Mouse (Mus musculus): ENCODE data around the gene C87436.
"Not testable (repeated sequence)": the region's sequence is repeated elsewhere in the genome, so short reads cannot be mapped to it uniquely, and the experiment has no call there.

Gene C87436

DNA sequence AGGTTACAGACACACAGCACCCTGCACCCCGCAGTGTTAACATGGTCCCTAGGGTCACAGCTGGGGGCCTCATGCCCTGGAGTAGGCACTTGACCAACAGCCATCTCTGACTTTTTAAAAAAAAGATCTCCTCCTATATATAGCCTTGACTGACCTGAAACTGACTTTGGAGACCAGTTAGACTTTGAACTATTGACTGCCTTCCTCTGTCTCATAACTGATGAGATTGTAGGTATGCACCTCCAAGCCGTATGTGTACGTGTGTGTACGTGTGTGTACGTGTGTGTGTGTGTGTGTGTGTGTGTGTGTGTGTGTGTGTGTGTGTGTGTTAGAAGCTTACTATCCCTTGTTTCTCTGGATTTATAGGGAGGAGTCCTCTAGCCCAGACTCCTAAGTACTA lies 43.7 kb downstream of the C87436 start:
- no peak for DNase-seq (ENCODE audit: low read depth, low spot score)

- DNase-seq (ENCODE audit: low read depth, low spot score): no peak
Observed at GRCm38 (mm10) chr6:86485943-86486640, 47.9 kb downstream of the C87436 start.

GRCm38 (mm10) chr6:86487358-86488148 lies 49.4 kb downstream of the C87436 start:
- DNase-seq (ENCODE audit: low read depth, low spot score): peak; percentile 49

DNA sequence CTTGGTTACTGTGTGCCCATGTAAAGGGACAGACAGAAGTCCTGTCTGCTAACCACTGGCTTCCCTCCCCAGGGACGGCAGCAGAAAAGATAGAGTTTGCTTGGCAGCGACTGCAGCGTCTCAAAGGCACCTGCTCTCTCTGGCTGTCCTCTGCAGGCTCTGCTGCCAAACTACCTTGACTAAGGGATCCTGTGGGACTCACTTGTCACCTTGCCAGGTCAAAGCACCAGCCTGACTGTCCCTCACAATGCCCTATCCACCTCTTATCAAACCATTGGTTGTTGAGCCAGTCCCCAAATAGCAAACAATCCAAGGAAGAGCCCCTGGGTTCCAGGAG lies 49.9 kb downstream of the C87436 start:
- DNase-seq (ENCODE audit: low read depth, low spot score): no peak

GRCm38 (mm10) chr6:86489945-86490344 lies 51.8 kb downstream of the C87436 start:
- DNase-seq (ENCODE audit: low read depth, low spot score): no peak

DNA sequence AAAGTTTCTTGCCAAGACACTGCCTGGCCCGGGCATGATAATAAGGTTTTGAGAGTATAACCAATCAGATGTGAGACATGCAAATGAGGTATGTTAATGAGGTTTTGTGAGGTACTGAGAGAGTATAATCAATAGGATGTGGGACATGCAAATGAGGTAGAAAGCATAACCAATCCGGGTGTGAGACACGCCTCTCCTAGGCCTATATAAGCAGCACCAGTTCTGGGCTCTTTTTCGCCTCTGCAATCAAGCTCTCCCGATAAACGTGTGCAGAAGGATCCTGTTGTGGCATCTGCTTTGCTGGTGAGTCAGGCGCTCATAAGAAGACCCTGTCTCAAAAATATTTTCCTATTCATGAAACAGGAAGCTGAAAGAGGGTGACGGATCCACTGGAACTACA lies 52.2 kb downstream of the C87436 start:
- not testable (repeated sequence) for DNase-seq (ENCODE audit: low read depth, low spot score)

DNA sequence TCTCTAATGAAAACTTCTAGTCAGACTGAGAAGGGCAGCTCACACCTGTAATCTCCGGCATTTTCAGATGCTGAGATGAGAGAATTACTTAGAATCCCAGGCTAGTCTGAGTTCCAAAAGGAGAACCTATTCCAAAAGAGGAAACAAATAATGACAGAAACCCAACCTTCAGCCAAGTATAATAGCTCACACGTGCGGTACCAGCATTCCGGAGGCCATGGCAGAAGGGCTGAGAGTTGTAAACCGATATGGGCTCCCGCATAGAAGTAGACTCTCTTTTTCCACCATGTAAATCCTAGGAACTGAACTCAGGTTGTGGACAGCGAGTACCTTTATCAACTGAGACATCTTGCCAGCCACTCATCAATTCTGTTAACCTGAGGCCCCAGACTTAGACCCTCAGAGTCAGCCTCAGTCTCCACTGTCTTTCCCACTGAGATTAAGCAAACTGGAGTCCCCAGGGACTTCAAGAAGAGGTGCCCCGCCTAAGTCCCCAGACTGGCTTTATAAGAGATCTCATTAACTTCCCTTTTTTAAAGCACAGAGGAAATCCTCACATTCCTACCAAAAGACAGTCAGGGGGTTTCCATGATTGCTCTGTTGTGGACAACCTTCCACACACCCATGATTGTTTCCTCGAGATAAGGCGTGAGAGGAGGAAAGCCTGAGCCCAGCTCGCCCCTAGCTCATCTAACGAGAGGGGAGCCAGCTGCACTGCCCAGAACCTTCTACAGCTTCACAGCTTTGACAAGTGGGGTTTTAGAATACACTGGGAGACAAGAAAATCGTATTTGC lies 55.5 kb downstream of the C87436 start:
- DNase-seq (ENCODE audit: low read depth, low spot score): no peak

- DNase-seq (ENCODE audit: low read depth, low spot score): no peak
Observed at GRCm38 (mm10) chr6:86494767-86495166, 56.6 kb downstream of the C87436 start.

- no peak for DNase-seq (ENCODE audit: low read depth, low spot score)
Observed at GRCm38 (mm10) chr6:86495661-86496060, 57.5 kb downstream of the C87436 start.

DNA sequence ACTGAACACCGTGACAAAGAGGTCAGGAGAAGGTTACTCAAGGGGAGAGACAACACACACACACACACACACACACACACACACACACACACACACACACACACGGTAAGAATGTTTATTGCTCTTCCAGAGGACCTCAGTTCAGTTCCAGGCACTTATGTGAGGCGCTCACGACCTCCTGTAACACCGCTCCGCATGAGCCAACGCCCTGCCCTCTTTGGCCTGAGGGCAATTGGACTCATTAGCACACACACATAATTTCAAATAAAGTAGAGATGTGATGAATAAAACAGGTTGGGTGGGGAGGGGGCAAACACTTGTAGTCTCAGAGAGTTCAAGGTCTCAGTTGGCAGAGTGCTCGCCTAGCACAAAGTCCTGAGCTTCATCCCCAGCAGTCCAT lies 58.0 kb downstream of the C87436 start:
- DNase-seq (ENCODE audit: low read depth, low spot score): no peak

DNA sequence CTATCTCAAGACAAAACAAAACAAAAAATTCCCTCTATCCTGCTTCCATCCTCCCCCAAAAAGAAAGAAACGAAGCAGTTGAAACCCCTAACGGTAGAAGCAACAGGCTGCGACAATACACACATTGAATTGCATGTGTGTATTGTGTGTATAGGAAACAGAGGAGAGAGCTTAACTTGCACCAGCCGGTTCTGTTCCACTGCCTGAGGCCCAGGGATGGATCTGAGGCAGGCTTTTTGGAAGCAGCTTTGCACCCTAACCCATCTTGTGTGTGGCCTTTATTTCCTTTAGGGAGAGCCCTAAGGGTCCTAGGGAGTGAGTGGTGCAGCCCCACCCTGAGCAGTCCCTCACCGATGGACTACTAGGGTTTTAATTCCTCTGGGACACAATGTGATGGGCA lies 58.4 kb downstream of the C87436 start:
- DNase-seq (ENCODE audit: low read depth, low spot score): no peak

- DNase-seq (ENCODE audit: low read depth, low spot score): no peak
Observed at GRCm38 (mm10) chr6:86497071-86497815, 59.1 kb downstream of the C87436 start.

DNA sequence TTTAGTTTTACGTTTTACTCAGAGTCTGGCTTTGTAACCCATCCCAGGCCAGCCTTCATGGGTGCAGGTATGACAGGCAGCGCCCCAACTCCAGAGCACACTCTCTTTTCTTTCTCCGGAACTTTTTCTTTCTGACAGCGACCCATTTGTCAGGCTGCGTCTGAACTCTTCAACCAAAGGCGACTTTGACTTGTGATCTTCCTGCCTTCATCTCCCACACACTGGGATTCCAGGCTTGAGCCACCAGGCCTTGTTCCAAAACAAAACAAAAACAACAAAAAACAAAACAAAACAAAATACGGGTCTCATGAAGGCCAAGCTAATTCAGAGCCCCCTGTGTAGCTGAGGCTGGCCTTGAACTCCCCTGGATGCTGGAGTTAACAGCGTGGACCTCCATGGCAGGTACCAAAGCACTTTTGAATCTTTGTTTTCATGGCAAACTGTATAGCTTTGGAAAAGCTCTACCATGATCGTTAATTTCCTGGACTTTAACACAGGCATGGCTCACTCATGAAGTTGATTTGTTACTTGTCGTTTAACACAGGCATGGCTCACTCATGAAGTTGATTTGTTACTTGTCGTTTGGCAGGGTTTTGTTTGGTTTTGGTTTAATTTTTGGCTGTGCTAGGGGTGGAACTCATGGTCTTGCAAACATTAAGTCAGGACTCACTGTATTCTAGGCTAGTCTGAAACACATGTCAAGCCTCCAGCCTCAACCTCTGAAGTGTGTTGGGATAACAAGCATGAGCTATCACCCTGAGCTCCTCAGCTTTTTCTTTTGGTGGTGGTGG lies 60.0 kb downstream of the C87436 start:
- no peak for DNase-seq (ENCODE audit: low read depth, low spot score)

DNA sequence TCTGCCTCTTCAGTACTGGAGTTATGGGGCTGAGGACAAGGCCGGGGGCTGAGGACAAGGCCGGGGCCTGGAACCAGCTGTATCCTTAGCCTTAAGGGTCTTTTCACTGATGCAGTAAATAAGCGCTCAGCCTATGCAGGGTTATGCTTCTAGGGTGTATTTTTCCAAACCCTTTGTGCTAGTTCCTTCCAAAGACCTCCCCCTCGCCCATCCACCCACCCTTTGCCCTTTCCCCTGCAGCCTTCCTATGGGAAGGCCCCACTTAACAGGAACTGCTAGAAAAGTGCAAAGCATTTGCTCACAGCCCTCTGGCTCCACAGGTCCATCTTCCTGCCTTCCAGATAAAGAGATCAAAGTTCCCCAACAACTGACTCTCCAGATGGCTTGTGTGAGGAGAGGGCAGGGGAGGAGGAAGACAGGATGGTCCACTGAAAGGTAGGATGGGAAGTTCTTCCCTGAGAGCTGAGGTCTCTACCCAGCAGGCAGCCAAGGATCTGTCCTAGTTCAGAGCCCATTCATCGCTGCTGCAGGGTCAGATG lies 61.5 kb downstream of the C87436 start:
- no peak for DNase-seq (ENCODE audit: low read depth, low spot score)

DNA sequence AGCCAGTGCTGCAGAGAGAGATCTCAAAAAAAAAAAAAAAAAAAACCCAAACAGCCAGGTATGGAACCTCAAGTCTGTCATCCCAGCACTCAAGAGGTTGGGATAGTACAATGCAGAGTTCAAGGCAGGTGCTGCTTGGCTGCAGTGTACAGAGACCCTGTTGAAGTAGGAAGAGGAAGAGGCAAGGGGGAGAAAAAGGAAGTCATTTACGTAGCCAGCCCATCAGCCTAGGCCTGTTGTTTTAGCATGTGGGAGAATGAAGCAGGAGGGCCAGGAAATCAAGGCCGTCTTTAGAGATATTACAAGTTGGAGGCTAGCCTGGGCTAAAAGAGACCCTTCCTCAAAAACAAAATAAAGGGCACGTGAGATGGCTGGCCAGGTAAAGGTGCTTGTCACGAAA lies 65.3 kb downstream of the C87436 start:
- DNase-seq (ENCODE audit: low read depth, low spot score): no peak

- no peak for DNase-seq (ENCODE audit: low read depth, low spot score)
Observed at GRCm38 (mm10) chr6:86505671-86506070, 67.5 kb downstream of the C87436 start.

GRCm38 (mm10) chr6:86506309-86506708 lies 68.1 kb downstream of the C87436 start:
- no peak for DNase-seq (ENCODE audit: low read depth, low spot score)

GRCm38 (mm10) chr6:86507116-86507515 lies 68.9 kb downstream of the C87436 start:
- DNase-seq (ENCODE audit: low read depth, low spot score): no peak

DNA sequence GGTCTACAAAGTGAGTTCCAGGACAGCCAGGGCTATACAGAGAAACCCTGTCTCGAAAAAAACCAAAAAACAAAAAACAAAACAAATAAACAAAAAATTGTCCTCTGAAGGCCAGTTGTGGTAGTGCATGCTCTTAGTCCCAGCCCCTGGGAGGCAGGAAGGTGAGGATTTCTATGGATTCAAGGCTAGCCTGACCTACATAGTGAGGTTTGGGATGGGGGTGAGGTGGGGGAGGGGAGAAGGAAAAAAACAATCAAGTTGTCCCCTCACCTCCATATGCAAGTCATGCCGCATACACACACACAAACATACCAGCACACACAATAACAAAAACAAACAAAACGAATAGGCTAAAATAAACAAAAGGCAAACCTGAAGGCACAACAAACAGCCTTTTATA lies 70.6 kb downstream of the C87436 start:
- DNase-seq (ENCODE audit: low read depth, low spot score): no peak

DNA sequence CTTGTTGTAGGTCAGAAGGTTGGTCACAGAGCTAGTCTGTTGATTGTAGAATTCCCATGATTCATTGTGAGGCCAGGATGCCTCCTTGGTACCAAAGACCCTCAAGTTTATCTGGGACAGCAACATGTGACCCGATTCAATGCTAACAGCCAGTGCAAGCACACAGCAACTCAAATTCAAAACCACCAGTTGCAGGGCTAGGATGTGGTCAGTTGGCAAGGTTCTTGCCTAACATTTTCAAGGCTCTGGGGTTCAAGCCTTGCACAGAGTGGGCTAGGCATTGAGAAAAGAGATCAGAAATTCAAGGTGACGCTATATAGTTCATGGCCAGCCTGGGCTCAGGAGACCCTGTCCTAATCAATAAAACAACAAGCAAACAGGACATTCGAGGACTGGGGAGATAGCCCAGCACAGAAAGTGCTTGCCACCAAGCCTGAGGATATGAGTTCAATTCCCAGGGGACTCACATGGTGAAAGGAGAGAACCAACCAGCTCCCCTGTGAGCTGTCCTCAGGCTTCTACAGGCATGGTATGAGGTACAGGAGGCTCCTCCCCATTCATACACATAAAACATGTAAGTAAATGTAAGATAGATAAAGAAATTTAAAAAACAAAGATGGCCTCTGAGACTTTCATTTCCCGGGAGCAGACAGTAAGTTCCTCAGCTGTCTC lies 71.2 kb downstream of the C87436 start:
- no peak for DNase-seq (ENCODE audit: low read depth, low spot score)
